Mouse (Mus musculus) CD4-positive, CD25-positive, alpha-beta regulatory T cell, adult 2 months (primary cell): ENCODE results near the gene Rora.

Source experiments
- DNase-seq: peaks from one replicate; pipeline ENCODE4 v3.0.0-alpha.2; 2012; ENCODE audit warnings: low read depth, low spot score

Gene Rora

GRCm38 (mm10) chr9:69343881-69344280, 690.3 kb downstream of the Rora start:
- DNase-seq, result no peak

GRCm38 (mm10) chr9:69345550-69345949, 692.0 kb downstream of the Rora start:
- DNase-seq, result peak; percentile 29

- DNase-seq, result no peak
Measured at GRCm38 (mm10) chr9:69347796-69348195, 694.2 kb downstream of the Rora start.

GRCm38 (mm10) chr9:69349537-69349936, 696.0 kb downstream of the Rora start:
- peak; percentile 39 for DNase-seq

GRCm38 (mm10) chr9:69354228-69354627, 700.6 kb downstream of the Rora start:
- no peak for DNase-seq

- peak; percentile 75 for DNase-seq
Measured at GRCm38 (mm10) chr9:69357834-69358233, 704.2 kb downstream of the Rora start.

- no peak for DNase-seq
Measured at GRCm38 (mm10) chr9:69358797-69359196, 705.2 kb downstream of the Rora start.

GRCm38 (mm10) chr9:69361951-69362445, 708.4 kb downstream of the Rora start:
- DNase-seq, result no peak

GRCm38 (mm10) chr9:69362766-69363165, 709.2 kb downstream of the Rora start:
- DNase-seq, result no peak

- no peak for DNase-seq
Measured at GRCm38 (mm10) chr9:69364117-69364516, 710.5 kb downstream of the Rora start.

GRCm38 (mm10) chr9:69367055-69367454, 713.5 kb downstream of the Rora start:
- DNase-seq, result no peak

GRCm38 (mm10) chr9:69368071-69368470, 714.5 kb downstream of the Rora start:
- DNase-seq, result peak; percentile 79

GRCm38 (mm10) chr9:69371046-69371724, 717.6 kb downstream of the Rora start:
- DNase-seq, result no peak

GRCm38 (mm10) chr9:69372871-69373270, 719.3 kb downstream of the Rora start:
- DNase-seq, result no peak

- peak; percentile 16 for DNase-seq
Measured at GRCm38 (mm10) chr9:69376982-69377653, 723.5 kb downstream of the Rora start.

GRCm38 (mm10) chr9:69377654-69378045, 724.1 kb downstream of the Rora start:
- no peak for DNase-seq

GRCm38 (mm10) chr9:69380546-69380945, 727.0 kb downstream of the Rora start:
- no peak for DNase-seq

- DNase-seq, result no peak
Measured at GRCm38 (mm10) chr9:69381741-69382140, 728.2 kb downstream of the Rora start.

- DNase-seq, result no peak
Measured at GRCm38 (mm10) chr9:69384475-69384874, 730.9 kb downstream of the Rora start.

- DNase-seq, result no peak
Measured at GRCm38 (mm10) chr9:69384905-69385304, 731.3 kb downstream of the Rora start.

- no peak for DNase-seq
Measured at GRCm38 (mm10) chr9:69387296-69387695, 733.7 kb downstream of the Rora start.

GRCm38 (mm10) chr9:69390631-69391030, 737.0 kb downstream of the Rora start:
- DNase-seq, result no peak

GRCm38 (mm10) chr9:69394234-69394633, 740.6 kb downstream of the Rora start:
- DNase-seq, result no peak
